ENCODE assay signal across 8 mouse cellular contexts in the genomic region with DNA sequence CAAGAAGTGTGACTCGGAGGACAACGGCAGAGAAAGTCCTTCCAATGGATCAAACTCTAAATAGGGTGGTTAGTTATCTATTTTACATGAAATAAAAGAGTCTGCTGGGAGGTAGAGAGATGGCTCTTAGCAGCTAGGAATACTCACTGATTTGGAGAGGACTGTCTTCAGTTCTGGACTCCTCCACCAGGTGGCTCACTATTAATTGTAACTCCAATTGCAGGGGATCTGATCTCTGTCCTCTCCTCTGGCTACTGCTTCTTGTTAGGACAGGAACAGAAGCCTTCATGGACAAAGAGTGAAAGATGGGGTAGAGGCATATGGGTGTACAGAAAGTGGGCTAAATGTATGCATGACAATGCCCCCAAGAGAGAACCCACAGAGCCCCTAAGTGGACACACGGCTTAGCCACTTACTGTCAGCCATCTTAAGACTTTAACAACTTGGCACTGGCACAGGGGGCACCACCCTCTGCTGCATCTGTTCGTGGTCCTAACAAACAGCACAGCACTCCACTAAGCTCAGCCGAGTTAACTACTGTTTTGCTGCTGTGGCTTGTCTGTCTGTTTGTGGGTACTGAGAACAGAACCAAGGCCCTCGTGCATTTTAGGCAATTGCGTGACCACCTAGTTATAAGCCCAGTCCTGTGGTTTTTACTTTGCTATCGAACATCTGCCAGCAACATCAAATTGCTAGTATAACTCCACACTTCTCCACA. TPM values are rescaled to one million over a fixed set of nuclear protein-coding genes. Genes with fewer than 3 reads are reported as not detected.
A peak's percentile ranks its signal among the peaks of the same experiment; 100 is the strongest.
DNase-seq lines count a peak whose midpoint lies in the region; ATAC-seq lines count a peak whose summit lies in the region.

No protein-coding gene starts in this region.

- H3K4me1 ChIP-seq in midbrain, embryonic 11.5 days (ENCODE audit: control insufficient read depth, insufficient read depth, low read length): no peaks in the 10 kb centered on the region
- no peaks in the 10 kb centered on the region for H3K4me1 ChIP-seq in midbrain, embryonic 13.5 days (replicated peaks)

- H3K4me2 ChIP-seq in midbrain, embryonic 11.5 days: no peak overlapping the region
- no peak overlapping the region for H3K4me2 ChIP-seq in midbrain, embryonic 13.5 days (replicated peaks)

- DNase-seq in midbrain, embryonic 11.5 days (ENCODE audit: low spot score, missing footprints): peak; percentile 83
- peak; percentile 65 for DNase-seq in NIH3T3 (ENCODE audit: low read depth)
- peak; percentile 13 for DNase-seq in cerebellum, adult 9-11 months
- DNase-seq in heart, postnatal 4 days: peak; percentile 67
- DNase-seq in left cerebral cortex, postnatal 10 days (ENCODE audit: extremely low spot score in 1 of 2, low spot score in 2 of 2): peak; percentile 29 to 47
- DNase-seq in T-cell, adult 2 months (ENCODE audit: low spot score): no peak

- no peak for ATAC-seq in midbrain, embryonic 11.5 days (ENCODE audit: low FRiP score)
- no peak for ATAC-seq in midbrain, embryonic 13.5 days
- ATAC-seq in neutrophil, adult 5-6 weeks (ENCODE audit: extremely low read depth, insufficient number of reproducible peaks, low FRiP score, poor library complexity, severe bottlenecking): peak; percentile 63; the same call in 1 of the 2 replicates

- no peak overlapping the region for H3K27ac ChIP-seq in midbrain, embryonic 11.5 days (ENCODE audit: low read depth, low read length)
- H3K27ac ChIP-seq in midbrain, embryonic 13.5 days: no peak overlapping the region

- intact Hi-C loops in left cerebral cortex, postnatal 10 days (cut with DNase I): loop anchor here (5.0 kb wide), 1 partner anchor 255 kb away; no protein-coding TSS in a partner anchor

- H3K36me3 ChIP-seq in midbrain, embryonic 11.5 days (ENCODE audit: control insufficient read depth, insufficient read depth, low read length): no peaks in the 10 kb centered on the region
- no peaks in the 10 kb centered on the region for H3K36me3 ChIP-seq in midbrain, embryonic 13.5 days

- no peaks in the 10 kb centered on the region for H3K27me3 ChIP-seq in midbrain, embryonic 11.5 days (ENCODE audit: control insufficient read depth, insufficient read depth, low read length)
- no peaks in the 10 kb centered on the region for H3K27me3 ChIP-seq in midbrain, embryonic 13.5 days

- H3K9me3 ChIP-seq in midbrain, embryonic 11.5 days (ENCODE audit: control insufficient read depth, low read length): no peaks in the 10 kb centered on the region
- H3K9me3 ChIP-seq in midbrain, embryonic 13.5 days: peaks cover 4% of the 10 kb centered on the region

- H3K9ac ChIP-seq in midbrain, embryonic 11.5 days (ENCODE audit: low read length): no peak overlapping the region
- H3K9ac ChIP-seq in midbrain, embryonic 13.5 days (replicated peaks): no peak overlapping the region

- H3K4me3 ChIP-seq in midbrain, embryonic 11.5 days (ENCODE audit: low read depth, low read length): no peak overlapping the region
- H3K4me3 ChIP-seq in midbrain, embryonic 13.5 days (replicated peaks): no peak overlapping the region

- WGBS in midbrain, embryonic 11.5 days: 79% methylated on average over 8 of the region's 8 CpGs
- WGBS in midbrain, embryonic 13.5 days: 79% methylated on average over 8 of the region's 8 CpGs

RNA-seq across cellular contexts. Expression of a gene that starts 3.6 kb away (rescaled TPM):
- polyA plus RNA-seq in midbrain, embryonic 11.5 days (2014; fragmentation: Nextera tagmentation; extraction: Ambion mirVana): not detected in 2 replicates
- not detected in 2 replicates for polyA plus RNA-seq in midbrain, embryonic 13.5 days (2015; fragmentation: Nextera tagmentation; extraction: Ambion mirVana)
- under 1 TPM; 0.38 to 0.76 TPM for total RNA-seq in heart, postnatal 4 days (2021)
- total RNA-seq in left cerebral cortex, postnatal 10 days (2021): not detected
- total RNA-seq in neutrophil, adult 5-6 weeks (2017): not detected in 2 replicates

RNA-seq across cellular contexts. Expression of a gene that starts 29.4 kb away (rescaled TPM):
- polyA plus RNA-seq in midbrain, embryonic 11.5 days (2014; fragmentation: Nextera tagmentation; extraction: Ambion mirVana): not detected in 2 replicates
- polyA plus RNA-seq in midbrain, embryonic 13.5 days (2015; fragmentation: Nextera tagmentation; extraction: Ambion mirVana): not detected in 2 replicates
- total RNA-seq in heart, postnatal 4 days (2021): not detected
- under 1 TPM; 0.08 to 0.21 TPM for total RNA-seq in left cerebral cortex, postnatal 10 days (2021)
- 1.5 and 1.8 TPM in 2 replicates for total RNA-seq in neutrophil, adult 5-6 weeks (2017)
